Mouse (Mus musculus) fibroblast of lung, adult 2 months (primary cell): ENCODE data around the gene Gipc3.

Experiments
- DNase-seq: peaks from one replicate; pipeline ENCODE4 v3.0.0-alpha.2; 2011; ENCODE audit warnings: low read depth

Gipc3 gene

GRCm38 (mm10) chr10:81342686-81343505, at the start of gene Gipc3:
Gene Gipc3 (minus strand): TSS chr10:81343266.
- no peak for DNase-seq

GRCm38 (mm10) chr10:81392781-81393185, 49.7 kb upstream of the Gipc3 start, which contains the start of gene Smim24:
Gene Smim24 (plus strand): TSS chr10:81393051.
- no peak for DNase-seq

DNA sequence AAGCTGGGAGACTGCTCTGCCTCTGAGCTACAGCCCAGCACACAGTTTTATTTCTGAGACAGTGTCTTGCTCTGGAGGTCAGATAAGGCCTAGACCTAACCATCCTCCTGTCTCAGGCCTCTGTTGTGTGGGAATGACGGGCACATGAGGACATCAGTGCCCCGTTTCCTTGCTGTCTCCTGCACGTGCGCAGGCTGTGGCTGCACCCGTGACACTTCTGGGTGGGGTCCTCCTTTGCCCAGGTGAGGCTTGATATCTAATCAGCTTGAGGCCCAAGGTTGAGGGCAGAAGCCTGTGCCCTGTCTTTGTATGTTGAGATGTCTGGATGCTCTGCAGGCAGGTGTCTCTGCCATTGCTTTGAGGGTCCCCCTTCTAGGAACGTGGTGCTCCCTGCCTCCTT, 49.2 kb upstream of the Gipc3 start:
- DNase-seq = no peak

DNA sequence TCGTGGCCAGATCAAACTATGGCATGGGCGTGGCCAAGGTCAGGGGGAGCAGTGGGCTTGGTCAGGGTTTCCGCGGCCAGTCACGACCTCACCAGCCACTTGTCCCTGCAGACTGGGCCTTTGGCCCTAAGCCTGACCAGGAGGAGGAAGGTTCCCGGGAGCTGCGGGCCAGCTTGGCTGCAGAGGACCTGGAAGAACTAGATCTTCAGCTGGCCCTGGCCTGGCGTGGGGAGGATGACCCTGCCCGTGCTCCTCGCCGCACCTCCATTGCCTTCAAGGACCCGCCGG, 47.6 kb upstream of the Gipc3 start:
- no peak for DNase-seq

DNA sequence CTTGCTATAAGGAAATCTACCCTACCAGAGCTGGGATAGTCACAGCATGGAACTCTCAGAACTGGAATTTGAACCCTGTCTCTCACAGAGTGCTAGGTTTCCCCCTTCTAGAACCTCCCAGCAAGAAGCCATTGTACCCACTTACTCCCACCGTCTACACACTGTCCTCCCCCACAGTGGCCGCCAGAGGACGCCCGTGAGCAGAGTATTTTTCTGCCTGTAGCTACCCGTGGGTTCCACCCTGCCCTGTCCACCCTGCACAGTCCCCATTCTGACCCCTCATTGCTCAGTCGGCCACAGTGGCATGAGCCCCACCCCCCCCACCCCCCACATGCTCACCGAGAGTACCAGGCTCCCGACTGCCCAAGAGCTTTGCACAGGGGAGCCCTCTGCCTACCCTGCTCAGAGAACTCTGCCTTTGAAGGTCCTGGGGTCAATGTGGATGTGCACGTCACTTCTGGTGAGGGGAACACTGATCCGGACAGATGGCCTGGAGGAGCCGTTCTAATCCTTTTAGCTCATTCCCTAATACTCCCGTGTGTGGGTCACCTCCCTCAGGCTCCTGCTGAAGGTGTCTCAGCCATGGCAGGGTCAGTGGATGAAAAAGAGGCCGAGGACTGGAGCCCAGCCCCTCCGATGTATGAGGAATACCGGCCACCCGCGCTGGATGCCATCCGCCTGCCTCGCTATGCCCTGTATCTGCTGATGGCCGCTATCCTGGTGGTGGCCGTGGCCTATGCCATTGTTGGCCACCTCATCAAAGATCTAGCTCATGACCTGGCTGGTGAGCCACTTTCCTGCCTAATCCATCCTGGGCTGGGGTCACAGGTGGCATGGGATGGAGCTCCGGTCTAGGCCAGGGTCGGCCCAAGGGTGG, 47.0 kb upstream of the Gipc3 start:
- DNase-seq = no peak

GRCm38 (mm10) chr10:81389373-81389772, 46.3 kb upstream of the Gipc3 start:
- DNase-seq = no peak

- DNase-seq = no peak
Observed at GRCm38 (mm10) chr10:81388505-81389055, 45.5 kb upstream of the Gipc3 start, which contains the start of gene Gm48552. Gene Gm48552 (plus strand): TSS chr10:81389005.

DNA sequence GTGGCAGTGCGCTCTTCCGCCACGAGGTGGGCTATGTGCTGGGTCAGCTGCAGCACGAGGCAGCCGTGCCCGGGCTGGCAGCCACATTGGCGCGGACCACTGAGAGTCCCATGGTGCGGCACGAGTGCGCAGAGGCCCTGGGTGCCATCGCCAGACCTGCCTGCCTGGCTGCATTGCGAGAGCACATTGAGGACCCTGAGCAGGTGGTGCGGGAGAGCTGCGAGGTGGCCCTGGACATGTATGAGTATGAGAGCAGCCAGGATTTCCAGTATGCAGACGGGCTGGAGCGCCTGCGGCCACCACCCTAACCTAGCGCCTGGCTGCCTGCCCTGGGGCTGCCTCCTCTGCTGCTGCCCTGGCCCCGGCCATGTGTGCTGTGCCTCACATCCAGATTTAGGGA, 44.6 kb upstream of the Gipc3 start:
- DNase-seq = no peak

DNA sequence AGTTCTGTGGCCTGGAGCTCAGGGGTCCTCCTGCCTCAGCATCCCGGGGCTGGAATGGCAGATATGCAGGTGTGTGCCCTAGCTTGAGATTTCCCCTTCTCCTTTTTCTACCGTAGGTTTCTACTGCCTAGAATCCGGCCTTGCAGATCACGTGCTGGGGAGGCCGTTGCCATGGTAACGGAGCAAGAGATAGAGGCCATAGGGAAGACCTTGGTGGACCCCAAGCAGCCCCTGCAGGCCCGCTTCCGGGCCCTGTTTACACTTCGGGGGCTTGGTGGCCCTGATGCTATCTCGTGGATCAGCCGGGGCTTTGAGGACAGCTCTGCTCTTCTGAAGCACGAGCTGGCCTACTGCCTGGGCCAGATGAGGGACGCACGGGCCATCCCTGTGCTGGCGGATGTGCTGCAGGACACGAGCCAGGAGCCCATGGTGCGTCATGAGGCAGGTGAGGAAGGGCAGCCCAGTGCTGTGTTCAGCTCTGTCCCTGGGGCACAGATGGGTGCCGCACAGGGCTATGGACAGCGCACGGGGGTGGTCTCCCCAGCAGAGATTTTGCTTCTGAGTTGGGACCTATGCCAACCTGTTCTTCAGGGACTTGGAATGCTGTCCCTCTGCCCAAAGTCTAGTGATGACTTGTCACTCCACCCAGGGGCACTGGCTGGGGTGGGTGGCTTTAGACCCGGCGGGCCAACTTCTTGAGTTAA, 42.7 kb upstream of the Gipc3 start:
- DNase-seq = no peak

DNA sequence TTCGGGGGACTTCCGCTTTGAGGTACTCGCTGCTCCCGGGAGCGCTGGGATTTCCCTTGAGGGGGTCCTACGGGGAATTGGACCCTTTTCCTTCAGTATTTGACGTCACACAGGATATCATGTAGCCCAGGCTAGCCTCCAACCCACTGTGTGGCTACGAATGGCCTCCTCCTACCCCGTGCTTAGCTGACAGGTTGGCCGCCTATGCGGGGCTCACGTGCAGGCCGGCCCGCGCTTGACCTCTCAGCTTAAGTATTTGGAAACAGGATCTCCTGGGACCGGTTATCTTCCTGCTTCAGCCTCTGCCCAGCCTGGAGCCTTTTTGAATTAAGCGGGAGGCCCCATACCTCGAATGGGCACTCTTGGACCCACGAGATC, 41.5 kb upstream of the Gipc3 start:
- no peak for DNase-seq

DNA sequence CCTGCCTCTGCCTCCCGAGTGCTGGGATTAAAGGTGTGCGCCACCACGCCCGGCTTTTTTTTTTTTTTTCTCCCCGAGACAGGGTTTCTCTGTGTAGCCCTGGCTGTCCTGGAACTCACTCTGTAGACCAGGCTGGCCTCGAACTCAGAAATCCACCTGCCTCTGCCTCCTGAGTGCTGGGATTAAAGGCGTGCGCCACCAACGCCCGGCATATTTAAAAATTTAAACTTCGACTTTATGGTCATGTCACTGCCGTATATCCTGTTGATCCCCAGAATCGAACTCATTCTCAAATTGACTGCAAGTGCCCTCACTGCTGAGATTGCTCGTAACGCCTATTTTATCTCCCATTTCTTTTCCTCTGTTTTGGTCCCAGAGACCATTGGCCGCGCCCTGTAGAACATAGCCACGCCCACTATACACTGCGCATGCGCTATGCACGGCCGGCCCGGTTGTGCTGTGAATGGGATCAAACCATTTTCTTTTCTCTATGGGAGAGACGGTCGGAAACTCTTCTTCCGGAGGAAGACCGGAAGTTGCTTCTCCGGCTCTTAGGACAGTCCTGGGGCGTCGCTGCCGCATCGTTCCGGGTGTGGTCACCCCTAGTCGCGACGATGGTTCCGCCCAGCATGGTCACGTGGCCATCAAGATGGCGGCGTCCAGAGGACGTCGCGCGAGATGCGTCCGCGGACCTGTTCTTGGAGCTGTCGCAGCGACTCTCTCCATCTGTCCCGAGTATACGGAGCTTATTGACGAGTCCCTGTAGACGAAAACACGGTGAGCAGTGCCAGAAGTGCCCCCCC, 40.9 kb upstream of the Gipc3 start, which contains the start of the genes Dohh and Gm48551:
Gene Dohh, plus strand, starts transcription at position 627 of the 803 bp plus-strand sequence.
Gene Gm48551, plus strand, starts transcription at position 665 of the 803 bp plus-strand sequence.
- peak; percentile 96 for DNase-seq

DNA sequence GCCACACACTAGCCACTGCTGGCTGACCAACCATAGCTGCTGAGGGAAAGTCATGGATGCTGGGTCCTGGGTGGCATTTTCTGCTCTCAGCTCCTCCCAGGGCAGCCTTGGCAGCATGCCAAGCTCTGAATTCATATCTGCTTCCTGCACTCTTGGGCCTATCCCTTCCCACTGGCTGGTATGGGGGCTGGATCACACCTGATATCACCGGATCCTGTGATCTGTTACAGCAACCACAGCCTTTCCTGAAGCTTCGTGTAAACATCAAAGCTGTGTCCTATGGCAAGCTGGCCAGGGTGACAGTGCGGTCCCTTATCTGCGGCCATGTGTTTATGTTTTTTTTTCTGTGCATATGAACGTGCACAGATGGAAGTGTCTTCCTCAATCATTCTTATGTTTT, 39.0 kb upstream of the Gipc3 start:
- DNase-seq = no peak

DNA sequence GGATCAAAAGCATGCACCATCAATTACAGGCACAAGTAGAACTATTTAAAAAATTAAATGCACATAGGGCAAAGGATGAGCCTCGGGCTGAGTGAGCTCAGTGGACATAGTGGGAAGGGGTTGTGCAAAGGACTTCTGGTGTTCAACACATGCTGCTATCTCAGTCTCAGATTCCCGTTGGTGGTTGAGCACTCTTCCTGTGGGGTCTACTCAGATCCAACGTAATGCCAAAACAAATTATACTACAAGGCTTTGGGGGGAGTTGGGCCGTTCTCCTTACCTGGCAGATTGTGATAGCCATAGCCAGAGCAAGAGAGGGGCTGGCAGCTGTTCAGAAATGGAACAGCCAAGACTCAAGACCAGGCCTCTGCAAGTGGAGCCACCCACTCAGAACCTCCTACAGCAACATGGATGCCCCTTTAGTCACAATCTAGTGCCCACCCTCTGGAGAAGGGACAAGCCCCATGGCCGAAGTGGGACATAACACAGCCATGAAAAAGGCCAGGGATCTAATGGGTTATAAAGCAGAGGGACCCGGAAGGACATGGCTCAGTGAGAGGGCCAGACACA, 36.8 kb upstream of the Gipc3 start:
- DNase-seq = no peak

DNA sequence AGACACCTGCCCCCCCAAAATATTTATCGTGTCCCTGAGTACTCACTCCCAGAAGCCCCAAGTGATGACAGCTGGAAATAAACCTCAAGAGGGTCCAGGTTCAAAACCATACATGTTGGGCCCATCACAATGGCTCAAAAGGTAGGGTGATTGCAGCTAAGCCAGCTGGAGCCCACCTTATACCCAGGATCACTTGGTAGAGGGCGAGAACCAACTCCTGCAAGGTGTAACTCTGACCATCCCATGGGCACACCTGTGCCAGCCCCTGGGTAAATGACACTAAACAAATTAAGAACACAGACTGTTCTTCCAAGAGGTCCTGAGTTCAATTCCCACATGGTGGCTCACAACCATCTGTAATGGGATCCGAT, 36.1 kb upstream of the Gipc3 start:
- no peak for DNase-seq

- peak; percentile 99 for DNase-seq
Observed at GRCm38 (mm10) chr10:81378553-81379182, 35.6 kb upstream of the Gipc3 start.

GRCm38 (mm10) chr10:81377793-81378552, 34.9 kb upstream of the Gipc3 start, which contains the start of gene Fzr1:
Gene Fzr1 (minus strand): TSS chr10:81378516.
- DNase-seq = no peak

DNA sequence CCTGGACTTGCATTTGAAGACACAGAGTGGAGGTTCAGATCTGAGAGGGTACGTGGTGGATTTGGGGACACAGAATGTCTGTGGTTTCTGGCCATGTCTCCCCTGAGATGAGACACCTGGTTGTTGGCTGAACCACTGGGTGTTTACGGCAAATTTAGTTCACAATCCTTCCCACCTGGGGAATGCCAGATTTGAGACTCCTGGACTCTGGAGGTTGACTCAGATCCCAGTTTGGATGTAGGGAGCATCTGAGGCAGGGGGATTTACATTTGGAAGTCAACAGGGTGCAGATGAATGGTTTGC, 34.2 kb upstream of the Gipc3 start:
- no peak for DNase-seq

- no peak for DNase-seq
Observed at GRCm38 (mm10) chr10:81376561-81377361, 33.7 kb upstream of the Gipc3 start.

GRCm38 (mm10) chr10:81375322-81375721, 32.3 kb upstream of the Gipc3 start:
- no peak for DNase-seq
